Mouse (Mus musculus) heart, embryonic 12.5 days (tissue): ENCODE measurements around the gene Trpm6. TPM values are rescaled to one million over a fixed set of nuclear protein-coding genes. Genes with fewer than 3 reads are reported as not detected.

Experiments
- ATAC-seq: fragments of 200-750 bp; cut with Nextera tagmentation; 2 replicates; pipeline ENCODE4 v1.8.0; 2017; ENCODE audit warnings: moderate TSS enrichment, moderate library complexity; ENCODE audit not compliant: insufficient number of reproducible peaks, low FRiP score
- H3K27ac ChIP-seq: fragments of 300-500 bp; sonication (generic); 2 replicates; pipeline ENCODE4 v1.5.1; 2016; ENCODE audit warnings: mild to moderate bottlenecking, moderate library complexity; ENCODE audit not compliant: poor library complexity, severe bottlenecking
- H3K27me3 ChIP-seq: fragments of 300-500 bp; sonication (generic); replicated peaks from 2 replicates; pipeline ENCODE4 v1.6.1; 2016; ENCODE audit warnings: mild to moderate bottlenecking, moderate library complexity
- H3K36me3 ChIP-seq: fragments of 300-500 bp; sonication (generic); 2 replicates; pipeline ENCODE4 v1.6.1; 2016; ENCODE audit warnings: mild to moderate bottlenecking, moderate library complexity
- H3K4me1 ChIP-seq: fragments of 300-500 bp; sonication (generic); replicated peaks from 2 replicates; pipeline ENCODE4 v1.6.1; 2016; ENCODE audit warnings: mild to moderate bottlenecking
- H3K4me2 ChIP-seq: fragments of 300-500 bp; sonication (generic); 2 replicates; pipeline ENCODE4 v1.6.1; 2016; ENCODE audit warnings: mild to moderate bottlenecking, moderate library complexity
- H3K4me3 ChIP-seq: fragments of 300-500 bp; sonication (generic); 2 replicates; pipeline ENCODE4 v1.5.1; 2016; ENCODE audit warnings: mild to moderate bottlenecking
- H3K9ac ChIP-seq: fragments of 300-500 bp; sonication (generic); 2 replicates; pipeline ENCODE4 v1.6.1; 2016; ENCODE audit warnings: mild to moderate bottlenecking, moderate library complexity
- H3K9me3 ChIP-seq: fragments of 300-500 bp; sonication (generic); replicated peaks from 2 replicates; pipeline ENCODE4 v1.6.1; 2016; ENCODE audit warnings: mild to moderate bottlenecking, moderate library complexity
- WGBS: fragments of 180-500 bp; shearing (Covaris S2); methylation state at CpG from one replicate; pipeline ENCODE4 v1.1.7; 2016; 5-methylcytosine and 5-hydroxymethylcytosine counted together
- polyA plus RNA-seq: library from polyadenylated mRNA; unstranded; fragments of >200 nt; fragmentation: Nextera tagmentation; extraction: Ambion mirVana; gene quantifications from 2 replicates; pipeline ENCODE4 v1.2.1, GENCODE M21; 2016

Trpm6 gene
- polyA plus RNA-seq, 1 experiment from 2014 or later = 0.17 TPM

GRCm38 (mm10) chr19:18841789-18842562, 92.2 kb downstream of the Trpm6 start:
- 68% methylated on average over 19 of the region's 19 CpGs for WGBS
- no peak overlapping the region for H3K27ac ChIP-seq
- H3K4me3 ChIP-seq = no peak overlapping the region
- no peak for ATAC-seq
- H3K9me3 ChIP-seq = no peaks in the 10 kb centered on the region
- no peak overlapping the region for H3K9ac ChIP-seq
- no peak overlapping the region for H3K4me2 ChIP-seq
- H3K4me1 ChIP-seq = no peaks in the 10 kb centered on the region
- H3K36me3 ChIP-seq = no peaks in the 10 kb centered on the region
- H3K27me3 ChIP-seq = no peaks in the 10 kb centered on the region

GRCm38 (mm10) chr19:18842626-18843025, 92.8 kb downstream of the Trpm6 start:
- no peak for ATAC-seq
- Histone ChIP-seq H3K36me3 (no peaks in the 10 kb centered on the region), H3K4me2 (no peak overlapping the region), H3K27me3 (no peaks in the 10 kb centered on the region), H3K4me3 (no peak overlapping the region), H3K9me3 (no peaks in the 10 kb centered on the region), H3K9ac (no peak overlapping the region), H3K27ac (no peak overlapping the region), H3K4me1 (no peaks in the 10 kb centered on the region)
- WGBS = 85% methylated on average over 11 of the region's 11 CpGs

- H3K4me1 ChIP-seq = no peaks in the 10 kb centered on the region
- no peak overlapping the region for H3K4me2 ChIP-seq
- no peak overlapping the region for H3K4me3 ChIP-seq
- 88% methylated on average over 4 of the region's 4 CpGs for WGBS
- no peaks in the 10 kb centered on the region for H3K36me3 ChIP-seq
- no peak overlapping the region for H3K27ac ChIP-seq
- H3K27me3 ChIP-seq = no peaks in the 10 kb centered on the region
- no peak overlapping the region for H3K9ac ChIP-seq
- H3K9me3 ChIP-seq = no peaks in the 10 kb centered on the region
- no peak for ATAC-seq
Observed at GRCm38 (mm10) chr19:18846336-18846735, 96.6 kb downstream of the Trpm6 start.

GRCm38 (mm10) chr19:18868311-18868710, 118.5 kb downstream of the Trpm6 start:
- Histone ChIP-seq H3K4me1 (no peaks in the 10 kb centered on the region), H3K36me3 (no peaks in the 10 kb centered on the region), H3K9ac (no peak overlapping the region), H3K27ac (no peak overlapping the region), H3K4me3 (no peak overlapping the region), H3K4me2 (no peak overlapping the region), H3K9me3 (peaks cover 3% of the 10 kb centered on the region; the same call in 1 of the 2 replicates), H3K27me3 (no peaks in the 10 kb centered on the region)
- WGBS = 56% methylated on average over 4 of the region's 4 CpGs
- no peak for ATAC-seq

GRCm38 (mm10) chr19:18872792-18873569, 123.2 kb downstream of the Trpm6 start:
- ATAC-seq = no peak
- H3K9me3 ChIP-seq = peaks cover 3% of the 10 kb centered on the region; the same call in 1 of the 2 replicates
- no peak overlapping the region for H3K4me3 ChIP-seq
- 60% methylated on average over 6 of the region's 6 CpGs for WGBS
- no peak overlapping the region for H3K4me2 ChIP-seq
- no peaks in the 10 kb centered on the region for H3K4me1 ChIP-seq
- H3K9ac ChIP-seq = no peak overlapping the region
- no peaks in the 10 kb centered on the region for H3K36me3 ChIP-seq
- H3K27me3 ChIP-seq = no peaks in the 10 kb centered on the region
- no peak overlapping the region for H3K27ac ChIP-seq

- Histone ChIP-seq H3K4me1 (no peaks in the 10 kb centered on the region), H3K27me3 (no peaks in the 10 kb centered on the region), H3K27ac (no peak overlapping the region), H3K9ac (no peak overlapping the region), H3K36me3 (no peaks in the 10 kb centered on the region), H3K4me2 (no peak overlapping the region), H3K4me3 (no peak overlapping the region), H3K9me3 (no peaks in the 10 kb centered on the region)
- WGBS = 70% methylated on average over 16 of the region's 16 CpGs
- no peak for ATAC-seq
Observed at GRCm38 (mm10) chr19:18873709-18874644, 124.2 kb downstream of the Trpm6 start.

GRCm38 (mm10) chr19:18879264-18879663, 129.5 kb downstream of the Trpm6 start:
- ATAC-seq = no peak
- 66% methylated on average over 4 of the region's 4 CpGs for WGBS
- Histone ChIP-seq H3K9ac (no peak overlapping the region), H3K4me1 (no peaks in the 10 kb centered on the region), H3K27me3 (no peaks in the 10 kb centered on the region), H3K27ac (no peak overlapping the region), H3K4me3 (no peak overlapping the region), H3K36me3 (no peaks in the 10 kb centered on the region), H3K4me2 (no peak overlapping the region), H3K9me3 (no peaks in the 10 kb centered on the region)

- WGBS = 82% methylated on average over 5 of the region's 5 CpGs
- no peaks in the 10 kb centered on the region for H3K27me3 ChIP-seq
- no peaks in the 10 kb centered on the region for H3K36me3 ChIP-seq
- no peak overlapping the region for H3K4me3 ChIP-seq
- ATAC-seq = no peak
- H3K4me2 ChIP-seq = no peak overlapping the region
- no peaks in the 10 kb centered on the region for H3K4me1 ChIP-seq
- no peak overlapping the region for H3K27ac ChIP-seq
- H3K9me3 ChIP-seq = no peaks in the 10 kb centered on the region
- H3K9ac ChIP-seq = no peak overlapping the region
Observed at GRCm38 (mm10) chr19:18881162-18881561, 131.4 kb downstream of the Trpm6 start.

- Histone ChIP-seq H3K4me1 (no peaks in the 10 kb centered on the region; the same call in 1 of the 2 replicates), H3K9ac (no peak overlapping the region), H3K9me3 (no peaks in the 10 kb centered on the region), H3K4me2 (no peak overlapping the region), H3K4me3 (no peak overlapping the region), H3K27ac (no peak overlapping the region), H3K36me3 (no peaks in the 10 kb centered on the region), H3K27me3 (no peaks in the 10 kb centered on the region; the same call in 1 of the 2 replicates)
- ATAC-seq = no peak
- WGBS = 57% methylated on average over 11 of the region's 11 CpGs
Observed at GRCm38 (mm10) chr19:18887646-18888407, 138.0 kb downstream of the Trpm6 start.

GRCm38 (mm10) chr19:18888491-18889116, 138.8 kb downstream of the Trpm6 start:
- Histone ChIP-seq H3K27ac (no peak overlapping the region), H3K27me3 (no peaks in the 10 kb centered on the region; the same call in 1 of the 2 replicates), H3K4me1 (no peaks in the 10 kb centered on the region; the same call in 1 of the 2 replicates), H3K36me3 (no peaks in the 10 kb centered on the region), H3K4me3 (peak overlapping the region; percentile 37), H3K9me3 (no peaks in the 10 kb centered on the region), H3K4me2 (peak overlapping the region; percentile 62), H3K9ac (peak overlapping the region; percentile 48; the same call in 1 of the 2 replicates)
- ATAC-seq = no peak
- 41% methylated on average over 13 of the region's 13 CpGs for WGBS
